Mouse (Mus musculus) frontal cortex, postnatal 10 days (tissue): Measurements from ENCODE around the gene Ecd.

ENCODE experiments used
- DNase-seq, 2 experiments: peaks; one replicate each; pipeline ENCODE4 v3.0.0; 2022; ENCODE audit warnings: low spot score in 2 of 2, mixed read lengths in 1 of 2

The Ecd gene

DNA sequence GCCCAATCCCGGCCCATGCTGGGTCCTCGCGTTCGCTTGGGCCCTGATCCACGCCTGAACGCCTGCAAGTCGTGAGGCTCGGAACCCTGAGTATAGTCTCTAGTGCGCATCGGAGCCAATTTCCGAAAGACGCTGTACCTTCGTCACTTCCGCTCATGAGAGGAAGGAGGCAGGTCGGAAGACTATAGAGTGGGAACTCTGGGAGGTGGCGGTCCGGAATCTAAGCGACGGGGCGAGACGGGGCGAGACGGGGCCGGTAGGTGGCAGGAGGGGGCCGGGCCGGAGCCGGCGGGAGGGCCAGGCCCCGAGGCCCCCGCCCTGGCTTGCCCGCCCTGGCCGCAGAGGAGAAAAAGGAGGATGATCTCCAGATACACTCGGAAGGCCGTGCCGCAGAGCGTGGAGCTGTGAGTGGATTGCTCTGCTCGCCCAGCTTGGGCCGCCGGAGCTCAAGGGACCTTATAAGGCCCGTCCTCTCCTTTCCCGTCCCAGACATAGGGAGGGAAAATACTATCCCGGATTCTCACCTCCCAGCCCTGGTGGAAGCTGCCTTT lies at the start of gene Ecd, which contains the start of gene Fam149b:
Ecd (minus strand) TSS at position 131 of the 551 bp plus-strand sequence.
Fam149b (plus strand) TSS at position 172 of the 551 bp plus-strand sequence.
- peak; percentile 88 to 90 for DNase-seq

DNA sequence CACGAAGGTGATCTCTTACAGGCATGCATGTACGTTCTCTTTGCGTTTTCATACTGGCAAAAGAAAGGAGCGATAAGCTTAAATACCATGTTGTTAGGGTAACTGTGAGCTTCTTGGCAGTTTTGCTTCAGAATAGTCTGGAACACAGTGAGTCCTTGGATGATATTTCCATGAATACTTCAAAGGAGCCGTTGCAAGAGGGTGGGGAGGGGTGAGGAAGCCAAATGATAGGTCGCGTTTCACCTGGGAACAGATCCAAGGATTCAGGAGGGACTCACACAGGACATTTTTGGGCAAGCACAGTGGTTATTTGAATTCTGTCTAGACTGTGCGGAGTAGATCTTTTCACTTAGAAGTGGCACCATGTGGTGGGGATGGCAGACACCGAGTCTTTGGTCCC lies 49.3 kb upstream of the Ecd start:
- DNase-seq: no peak

DNA sequence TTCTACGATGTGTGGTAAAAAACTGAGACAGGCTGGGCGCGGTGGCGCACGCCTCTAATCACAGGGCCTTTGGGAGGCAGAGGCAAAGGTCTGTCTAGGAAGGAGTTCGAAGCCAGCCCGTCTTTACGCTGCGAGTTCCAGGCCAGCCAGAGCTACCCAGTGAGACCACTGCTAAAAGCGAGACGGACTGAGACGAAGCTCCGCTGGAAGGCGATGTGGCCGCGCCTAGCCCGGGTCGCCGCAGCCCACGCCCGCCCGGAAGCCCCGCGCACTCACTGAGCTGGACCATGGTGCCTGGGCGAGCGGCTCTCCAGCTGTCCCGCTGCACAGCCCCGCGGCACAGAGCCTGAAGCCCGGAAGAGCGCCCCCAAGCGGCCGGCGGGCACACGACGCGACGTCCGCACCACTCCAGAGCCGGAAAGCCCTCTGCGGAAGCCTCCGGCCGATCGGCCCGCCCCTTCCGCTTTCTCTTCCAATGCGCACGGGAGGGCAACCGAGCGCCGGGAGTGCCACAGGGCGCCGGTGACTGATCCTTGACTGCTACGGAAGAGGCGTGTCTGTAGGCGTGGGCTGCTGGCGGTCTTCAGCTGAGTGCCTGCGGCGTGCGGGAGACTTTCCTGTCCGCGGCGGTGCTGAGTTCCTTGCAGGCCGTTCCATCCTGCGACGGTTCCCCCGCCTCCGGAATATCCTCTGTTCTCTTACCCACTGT lies 45.4 kb upstream of the Ecd start, which contains the start of gene Mrps16:
Mrps16 (minus strand) TSS at position 430 of the 709 bp plus-strand sequence.
- DNase-seq: peak; percentile 92 to 93

DNA sequence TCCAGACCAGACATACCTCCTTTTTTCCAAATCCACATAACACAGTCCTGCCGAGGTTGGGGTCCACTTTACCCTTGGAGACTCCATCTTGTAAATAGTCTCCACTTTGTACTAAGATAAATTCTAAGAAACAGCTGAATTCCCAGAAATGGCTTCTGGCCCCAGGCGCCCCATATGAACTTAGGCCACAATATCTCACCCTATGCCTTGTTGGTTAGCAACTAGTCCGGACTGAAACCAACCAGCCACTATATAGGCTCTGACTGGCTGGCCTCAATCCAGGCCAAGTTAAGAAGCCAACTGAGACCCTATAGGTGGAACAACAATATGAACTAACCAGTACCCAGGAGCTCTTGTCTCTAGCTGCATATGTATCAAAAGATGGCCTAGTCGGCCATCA lies 44.4 kb upstream of the Ecd start:
- no peak for DNase-seq

DNA sequence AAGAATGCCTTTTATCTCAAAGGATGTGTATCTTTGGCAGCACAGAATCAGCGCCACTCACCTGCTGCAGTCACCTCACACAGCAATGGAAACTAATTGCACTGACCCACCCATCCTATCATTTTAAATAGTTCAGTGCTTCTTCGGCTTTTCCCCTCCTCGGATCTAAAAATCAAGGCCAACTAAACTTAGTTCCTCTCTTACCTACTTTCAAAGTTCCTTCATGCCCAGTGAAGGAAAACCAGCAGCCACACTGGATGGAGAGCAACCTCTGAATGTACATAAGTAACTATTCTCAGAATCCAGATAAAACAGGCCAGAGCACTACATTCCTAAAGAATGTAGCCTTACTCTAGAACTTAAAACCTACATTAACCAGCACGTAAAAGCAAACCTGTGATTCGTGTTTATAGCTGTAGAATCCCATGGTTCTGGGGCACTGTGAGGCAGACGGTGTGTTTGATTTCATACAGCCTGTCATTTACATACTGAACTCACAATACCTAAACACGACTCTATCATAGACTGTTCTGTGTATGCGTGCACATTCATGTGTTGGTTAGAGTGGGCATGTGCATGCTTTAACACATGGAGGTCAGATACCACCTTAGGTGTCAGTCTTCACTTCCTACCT lies 41.6 kb upstream of the Ecd start:
- no peak for DNase-seq

DNA sequence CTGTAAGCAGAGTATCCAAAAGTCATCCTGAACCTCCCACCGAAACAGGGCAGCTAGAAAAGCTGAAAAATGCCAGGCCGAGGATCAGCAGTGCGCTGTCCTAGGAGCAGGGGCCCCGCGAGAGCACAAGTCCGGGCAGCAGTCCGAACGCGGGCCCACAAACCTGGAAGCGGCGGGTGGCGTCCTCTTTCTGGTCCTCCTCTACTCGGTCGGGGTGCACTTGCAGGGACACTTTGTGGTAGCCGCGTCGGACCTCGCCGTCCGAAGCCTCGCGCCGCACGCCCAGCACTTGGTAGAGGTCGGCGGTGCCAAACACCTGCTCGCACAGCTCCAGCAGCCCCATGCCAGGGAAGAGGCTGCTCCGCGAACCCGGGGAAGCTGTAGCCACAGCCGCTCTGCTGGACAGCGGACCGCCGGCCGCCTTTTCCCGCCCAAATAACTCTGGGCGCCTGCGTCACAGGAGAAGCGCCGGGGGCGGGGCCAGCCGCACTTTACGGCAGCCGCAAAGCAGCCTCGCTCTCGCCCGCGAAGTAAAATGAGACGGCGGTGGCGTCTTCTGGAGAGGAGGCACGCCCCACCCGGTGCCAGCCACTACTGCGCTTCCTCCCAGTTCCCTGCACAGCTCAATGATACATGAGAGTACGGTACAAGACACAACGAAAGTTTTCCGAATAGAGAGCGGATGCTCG lies 40.7 kb upstream of the Ecd start, which contains the start of gene Dnajc9:
Dnajc9 (minus strand) TSS at position 470 of the 689 bp plus-strand sequence.
- DNase-seq: peak; percentile 94 to 96

DNA sequence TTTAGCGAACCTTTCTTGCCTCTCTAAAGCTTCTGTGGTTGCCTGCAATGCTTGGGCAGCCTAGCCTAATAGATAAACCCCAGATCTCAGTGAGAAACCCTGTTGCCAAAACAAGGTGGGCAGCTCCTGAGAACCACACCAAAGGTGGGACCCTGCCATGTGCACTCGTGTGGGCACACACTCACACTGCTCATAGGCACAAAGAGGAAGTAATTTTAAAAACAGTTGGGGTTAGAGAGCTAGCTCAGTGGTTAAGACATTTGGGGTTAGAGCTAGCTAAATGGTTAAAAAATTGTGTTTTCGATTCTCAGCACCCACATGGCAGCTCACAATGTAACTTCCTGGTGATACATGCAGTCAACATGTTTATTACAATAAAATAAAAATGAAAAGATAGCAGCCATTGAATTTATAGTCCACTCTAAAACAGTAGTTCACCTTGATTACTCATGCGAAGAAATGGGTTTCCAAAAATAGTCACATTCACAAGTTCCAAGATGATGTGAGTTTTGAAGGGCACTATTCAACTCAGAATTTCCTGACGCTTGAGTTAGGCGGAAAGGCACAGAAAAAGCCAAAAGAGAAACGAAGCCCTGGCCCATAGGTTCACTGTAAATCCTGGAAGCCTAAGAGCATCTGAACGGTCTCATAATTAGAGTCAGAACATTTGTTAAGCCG lies 32.0 kb upstream of the Ecd start:
- no peak for DNase-seq

DNA sequence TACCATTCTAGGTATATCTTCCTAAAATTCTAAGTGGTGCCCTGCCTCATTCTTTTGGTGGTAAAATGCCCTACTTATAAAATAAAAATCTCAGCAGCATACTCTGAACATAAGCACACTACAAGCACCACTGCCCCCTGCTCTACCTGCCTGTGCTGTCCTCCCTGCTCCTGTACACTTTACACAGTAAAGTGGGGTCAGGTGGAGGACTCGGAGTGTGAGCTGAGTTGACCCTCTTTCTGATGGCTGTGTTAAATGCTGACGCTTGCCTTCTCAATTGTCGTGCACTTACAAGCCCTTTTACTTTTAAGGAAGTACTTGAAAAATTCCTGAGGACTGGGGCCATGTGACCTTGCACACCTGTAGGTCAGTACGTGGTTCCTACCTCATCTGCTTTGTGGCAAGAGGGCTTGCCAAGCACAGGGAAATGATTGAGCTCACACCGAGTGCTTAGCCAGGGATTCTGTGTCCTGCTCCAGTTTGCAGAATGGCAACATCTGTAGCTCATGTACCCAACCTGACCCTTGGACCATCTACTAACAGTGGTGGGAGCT lies 31.2 kb upstream of the Ecd start:
- no peak for DNase-seq

DNA sequence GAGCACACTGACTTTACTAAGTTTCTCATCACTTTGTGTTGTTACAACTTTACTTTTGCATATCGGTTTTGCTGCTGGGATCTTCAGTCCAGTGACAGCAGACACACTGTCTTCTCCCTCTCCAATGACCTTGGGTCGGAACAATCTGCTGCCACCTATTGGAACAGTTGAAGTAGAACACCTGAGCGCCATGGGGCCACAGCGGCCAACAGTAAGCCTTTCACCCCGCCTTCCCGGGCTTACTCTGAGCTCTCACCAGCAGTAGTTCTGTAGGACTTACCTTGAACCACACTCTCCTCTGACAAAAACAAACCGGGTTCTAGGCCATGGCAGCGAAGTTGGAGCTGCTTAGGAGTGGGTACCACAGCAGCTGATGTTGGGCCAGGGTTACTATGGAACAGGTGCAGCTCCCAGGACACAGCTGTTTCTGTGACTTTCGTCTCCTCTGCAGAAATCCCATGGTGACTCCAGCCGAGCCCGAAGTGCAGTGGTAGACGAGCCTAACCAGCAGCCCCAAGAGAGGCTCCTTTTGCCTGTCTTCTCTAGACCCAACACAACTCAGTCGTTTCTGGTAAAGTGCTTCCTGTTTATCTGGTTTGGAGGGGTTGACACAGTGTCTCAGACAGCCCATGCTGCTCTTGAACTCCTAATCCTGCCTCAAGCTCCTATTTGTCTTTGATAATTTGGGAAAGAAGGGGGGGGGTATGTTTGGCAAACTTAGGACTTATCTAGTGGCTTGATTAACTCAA lies 30.6 kb upstream of the Ecd start:
- DNase-seq: no peak

DNA sequence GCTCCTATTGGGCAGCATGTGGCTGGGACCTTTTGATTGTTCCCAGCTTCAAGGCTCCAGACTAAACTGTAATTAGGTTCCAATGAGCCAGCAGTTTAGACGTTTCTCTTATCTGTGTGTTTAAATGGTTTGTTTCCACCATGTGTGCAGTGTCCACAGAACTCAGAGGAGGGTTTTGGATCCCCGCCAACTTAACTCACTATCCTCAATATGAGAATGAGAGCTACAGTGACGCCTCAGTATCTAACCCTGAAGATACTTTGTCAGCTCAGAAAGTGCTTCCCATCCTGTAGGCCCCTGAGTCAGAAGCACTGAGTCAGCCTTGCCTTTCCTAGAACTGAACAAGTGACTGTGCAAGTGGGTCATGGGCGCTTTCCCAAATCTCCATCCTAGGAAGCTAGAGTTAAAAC lies 29.2 kb upstream of the Ecd start:
- DNase-seq: no peak

DNA sequence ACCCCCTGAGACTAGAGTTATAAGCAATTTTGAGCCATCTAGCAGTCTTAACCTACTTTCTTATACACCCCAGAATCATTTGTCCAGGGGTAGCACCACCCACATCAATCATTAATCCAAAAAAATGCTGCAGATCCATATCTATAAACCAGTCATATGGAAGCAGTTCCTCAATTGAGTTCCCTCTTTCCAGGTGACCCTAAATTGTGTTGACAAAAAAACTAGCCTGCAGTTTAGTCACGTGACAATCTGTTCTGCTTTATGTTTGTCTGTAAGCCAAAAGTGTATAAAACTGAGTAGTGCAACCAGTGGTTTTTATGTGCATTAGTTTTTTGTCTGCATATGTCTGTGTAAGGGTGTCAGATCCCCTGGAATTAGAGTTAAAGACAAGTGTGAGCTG lies 23.9 kb upstream of the Ecd start:
- DNase-seq: no peak

DNA sequence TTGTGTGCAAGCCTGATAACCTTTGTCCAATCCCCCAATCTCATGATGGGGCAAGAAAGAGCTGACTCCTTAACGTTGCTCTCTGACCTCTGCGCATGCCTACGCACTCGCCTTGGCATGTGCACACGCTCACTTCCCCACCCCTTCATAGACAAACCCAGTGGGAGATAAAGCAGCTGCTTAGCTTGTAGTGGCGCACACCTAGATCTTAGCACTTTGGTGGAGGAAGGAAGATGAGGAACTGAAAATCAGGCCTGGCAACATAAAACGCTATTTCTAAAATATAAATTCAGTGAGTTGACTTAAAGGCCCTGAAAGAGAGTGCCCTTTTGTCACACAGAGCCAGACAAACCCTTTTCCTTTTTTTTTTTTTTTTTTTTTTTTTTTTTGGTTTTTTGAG lies 22.9 kb upstream of the Ecd start:
- no peak for DNase-seq

DNA sequence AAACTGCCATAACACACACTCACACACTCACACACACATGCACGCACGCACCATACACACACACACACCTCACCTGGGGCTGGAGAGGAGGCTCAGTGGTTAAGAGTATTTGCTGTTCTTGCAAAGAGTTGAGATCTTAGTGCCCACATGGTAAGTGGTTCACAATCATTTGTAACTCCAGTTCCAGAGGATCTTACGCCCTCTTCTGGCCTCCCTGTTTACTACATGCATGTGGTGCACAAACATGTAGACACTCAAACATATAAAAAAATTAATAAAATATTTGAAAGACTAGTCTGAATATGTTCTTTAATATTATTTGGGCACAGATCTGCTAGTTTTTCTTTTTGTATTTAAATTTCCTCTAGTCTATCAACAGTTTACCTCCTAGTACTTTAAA lies 20.4 kb upstream of the Ecd start:
- DNase-seq: no peak

DNA sequence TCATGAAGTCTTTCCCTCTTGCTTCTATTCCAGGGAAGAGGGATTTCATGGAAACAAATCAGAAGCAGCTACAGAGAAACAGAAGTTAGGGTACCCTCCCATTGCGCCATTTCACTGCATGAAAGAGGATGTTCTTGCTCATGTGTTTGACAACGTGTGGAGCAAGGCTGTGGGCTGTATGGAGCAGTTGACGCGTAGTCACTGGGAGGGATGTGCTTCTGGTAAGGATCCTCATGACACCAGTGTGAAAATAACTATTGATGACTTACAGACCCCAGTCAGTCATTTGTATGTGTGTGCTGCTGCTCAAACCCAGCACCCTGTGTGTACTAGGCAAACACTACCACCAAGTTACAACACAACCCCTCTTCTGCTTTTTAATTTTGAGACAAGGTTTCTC lies 15.3 kb upstream of the Ecd start:
- no peak for DNase-seq

DNA sequence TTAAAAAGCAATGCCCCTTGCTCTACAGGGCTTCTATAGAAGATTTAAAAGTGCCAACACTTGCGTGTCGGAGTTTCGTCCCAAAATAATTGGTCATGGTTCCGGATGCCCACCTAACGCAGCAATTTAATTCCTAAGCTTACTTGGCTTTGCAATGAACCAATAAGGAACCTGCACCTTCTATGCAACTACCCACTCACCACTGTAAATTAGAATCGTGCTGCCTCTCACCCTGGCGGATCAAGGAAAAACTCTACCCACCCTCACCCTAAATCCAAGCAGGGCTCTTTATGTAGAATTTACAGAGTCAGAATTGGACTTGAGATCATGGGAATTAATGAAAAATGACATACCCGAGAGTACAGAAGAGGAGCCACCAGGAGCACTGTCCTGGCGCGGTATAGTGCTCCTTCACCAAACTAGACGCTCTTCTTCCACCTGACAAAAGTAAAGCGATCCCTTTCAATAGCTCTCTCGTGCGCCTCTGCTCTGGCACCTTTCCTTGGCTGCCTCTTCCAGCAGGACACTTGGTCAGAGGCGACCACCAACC lies 405 bp downstream of the Ecd start:
- no peak for DNase-seq

DNA sequence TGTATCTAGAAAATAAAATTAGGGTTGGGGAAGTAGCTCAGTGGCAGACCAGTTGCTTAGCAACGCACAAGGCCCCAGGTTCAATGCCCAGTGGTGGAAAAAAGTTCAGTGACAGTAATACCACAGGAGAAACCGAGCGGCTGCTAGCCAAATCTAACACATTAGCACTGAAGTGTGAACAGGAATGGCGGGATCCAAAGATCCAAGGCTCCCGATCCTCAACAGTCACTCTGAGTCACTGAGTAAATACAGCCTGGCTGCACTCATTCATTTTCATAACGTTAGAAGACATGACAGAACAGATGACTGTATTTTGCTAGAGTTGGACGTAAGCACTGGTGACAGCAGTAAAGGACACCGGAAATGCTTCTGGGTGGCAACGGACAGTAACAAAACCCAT lies 2.0 kb downstream of the Ecd start:
- no peak for DNase-seq

DNA sequence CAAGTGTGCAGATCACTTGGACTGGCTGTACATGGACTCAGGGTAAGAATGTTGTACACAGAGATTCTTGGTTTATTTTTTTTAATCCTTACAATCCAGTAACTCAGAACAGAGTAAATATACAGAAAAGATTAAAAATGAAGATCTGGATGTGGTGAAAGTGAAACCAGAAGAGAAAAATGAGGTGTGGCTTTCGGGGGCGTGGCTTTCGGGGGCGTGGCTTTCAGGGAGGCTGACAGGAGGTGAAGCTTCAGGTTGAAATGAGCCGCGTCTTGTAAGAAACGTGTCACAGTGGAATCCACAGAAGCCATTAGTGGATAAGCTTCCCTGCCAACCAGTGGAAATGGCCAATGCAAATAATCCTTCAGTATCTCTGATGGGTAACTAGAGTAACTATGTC lies 7.1 kb downstream of the Ecd start:
- DNase-seq: no peak

DNA sequence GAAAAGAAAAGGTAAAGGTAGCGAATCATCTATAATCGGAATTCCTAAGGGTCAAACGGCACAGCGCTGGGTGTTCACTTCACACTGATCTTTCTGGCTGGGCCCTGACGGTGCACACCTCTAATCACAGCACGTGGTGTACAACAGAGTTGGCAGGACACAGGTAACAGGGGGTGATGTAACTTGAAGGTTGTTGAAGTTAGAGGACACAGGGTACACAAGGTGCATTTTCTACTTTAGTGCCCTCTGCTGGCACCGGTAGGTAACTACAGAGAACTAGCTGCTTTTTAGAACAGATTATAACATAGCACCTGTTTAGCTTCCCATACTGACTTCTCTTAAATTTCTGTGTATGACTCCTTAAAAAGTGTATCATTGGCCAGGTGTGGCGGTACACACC lies 7.8 kb downstream of the Ecd start:
- no peak for DNase-seq

DNA sequence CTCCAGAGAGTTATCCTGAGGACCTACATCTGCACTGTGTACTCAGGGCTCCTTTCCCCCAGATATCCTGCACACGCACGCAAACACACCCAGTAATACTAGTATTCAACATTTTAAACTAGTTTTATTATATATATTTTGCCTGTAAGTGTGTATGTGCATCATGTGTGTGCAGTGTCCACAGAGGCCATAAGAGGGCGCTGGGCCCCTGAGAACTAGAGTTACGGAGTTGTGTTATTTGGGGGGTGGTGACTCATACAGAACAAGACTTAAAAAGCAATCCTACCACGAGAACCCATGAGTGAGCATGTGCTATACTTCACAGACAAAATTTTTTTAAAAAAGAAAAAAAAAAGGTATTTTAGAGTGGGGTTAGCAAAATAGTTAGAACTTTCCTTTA lies 8.5 kb downstream of the Ecd start:
- DNase-seq: no peak

DNA sequence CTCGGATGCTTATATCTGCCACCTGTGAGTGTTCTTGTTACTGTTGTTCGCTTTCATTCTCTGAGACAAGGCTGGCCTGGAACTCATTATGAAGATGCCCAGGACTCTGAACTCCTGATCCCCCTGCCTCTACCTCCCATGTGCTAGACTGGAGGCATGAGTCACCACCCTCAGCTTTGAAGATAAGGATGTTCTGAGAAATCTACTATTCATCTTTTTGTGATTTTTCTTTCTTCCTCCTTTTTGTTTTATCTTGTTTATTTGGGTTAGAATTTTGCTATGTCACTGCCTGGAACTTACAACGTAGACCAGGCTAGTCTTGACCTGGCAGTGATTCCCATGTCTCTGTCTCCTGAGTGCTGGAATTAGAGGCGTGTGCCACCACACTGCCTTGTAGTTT lies 16.6 kb downstream of the Ecd start:
- no peak for DNase-seq

DNA sequence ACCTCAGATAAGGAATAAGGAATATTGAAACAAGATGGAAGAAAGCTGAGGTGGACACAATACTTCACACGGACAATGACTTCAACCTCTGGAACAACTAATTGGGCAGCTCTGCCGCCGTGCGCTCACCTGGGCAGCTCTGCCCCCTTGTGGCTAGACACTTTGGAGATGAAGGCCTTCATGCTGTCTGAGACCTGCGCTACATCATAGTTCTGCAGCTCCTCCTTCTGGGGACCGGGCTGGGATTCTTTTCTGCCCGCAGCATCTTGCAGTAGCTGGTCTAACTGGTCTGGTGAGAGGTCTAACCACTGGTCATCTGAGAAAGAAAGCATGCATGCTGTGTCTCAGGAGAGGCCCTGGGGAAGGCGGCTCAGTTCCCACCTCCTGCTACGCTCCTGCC lies 19.4 kb downstream of the Ecd start:
- no peak for DNase-seq
